Mouse (Mus musculus) limb, embryonic 14.5 days (tissue): ENCODE data around the gene 4931409K22Rik. TPM values are rescaled to one million over a fixed set of nuclear protein-coding genes. Genes with fewer than 3 reads are reported as not detected.

Source experiments
- ATAC-seq: fragments of 200-750 bp; cut with Nextera tagmentation; 2 replicates; pipeline ENCODE4 v1.8.0; 2017; ENCODE audit warnings: low read depth, moderate number of reproducible peaks, moderate TSS enrichment; ENCODE audit not compliant: low FRiP score
- DNase-seq: peaks from one replicate; pipeline ENCODE4 v3.0.0-alpha.2; 2015; ENCODE audit warnings: low spot score
- H3K27ac ChIP-seq: fragments of 300-500 bp; sonication (generic); replicated peaks from 2 replicates; pipeline ENCODE4 v1.5.1; 2014; ENCODE audit warnings: low read depth, mild to moderate bottlenecking, low read length, moderate library complexity, mixed read lengths
- H3K27me3 ChIP-seq: fragments of 300-500 bp; sonication (generic); 2 replicates; pipeline ENCODE4 v1.6.1; 2014; ENCODE audit warnings: low read length, mixed read lengths; ENCODE audit not compliant: control insufficient read depth, insufficient read depth
- H3K36me3 ChIP-seq: fragments of 300-500 bp; sonication (generic); 2 replicates; pipeline ENCODE4 v1.6.1; 2014; ENCODE audit warnings: mild to moderate bottlenecking, low read length, moderate library complexity, mixed read lengths; ENCODE audit not compliant: control insufficient read depth, insufficient read depth
- H3K4me1 ChIP-seq: fragments of 300-500 bp; sonication (generic); 2 replicates; pipeline ENCODE4 v1.6.1; 2014; ENCODE audit warnings: antibody characterized with exemption, low read length, mixed read lengths; ENCODE audit not compliant: control insufficient read depth, insufficient read depth
- H3K4me2 ChIP-seq: fragments of 300-500 bp; sonication (generic); replicated peaks from 2 replicates; pipeline ENCODE4 v1.6.1; 2014; ENCODE audit warnings: low read depth, mild to moderate bottlenecking, low read length, moderate library complexity; ENCODE audit not compliant: severe bottlenecking
- H3K4me3 ChIP-seq: fragments of 300-500 bp; sonication (generic); replicated peaks from 2 replicates; pipeline ENCODE4 v1.5.1; 2014; ENCODE audit warnings: low read length
- H3K9ac ChIP-seq: fragments of 300-500 bp; sonication (generic); 2 replicates; pipeline ENCODE4 v1.6.1; 2014; ENCODE audit warnings: mild to moderate bottlenecking, low read depth, low read length, moderate library complexity; ENCODE audit not compliant: severe bottlenecking
- H3K9me3 ChIP-seq: fragments of 300-500 bp; sonication (generic); 2 replicates; pipeline ENCODE4 v1.6.1; 2016; ENCODE audit warnings: low read length; ENCODE audit not compliant: control insufficient read depth
- POLR2A ChIP-seq: fragments of 200-500 bp; IDR thresholded peaks from 2 replicates; pipeline ENCODE4 v1.8.0; 2012; ENCODE audit warnings: inconsistent platforms, mild to moderate bottlenecking, moderate library complexity, borderline replicate concordance; ENCODE audit not compliant: insufficient read depth, insufficient read length; ENCODE audit errors: extremely low read depth
- WGBS: fragments of 180-500 bp; shearing (Covaris S2); extraction: QIAGEN DNeasy Blood & Tissue Kit; methylation state at CpG from one replicate; pipeline ENCODE4 v1.1.7; 2014; 5-methylcytosine and 5-hydroxymethylcytosine counted together
- polyA plus RNA-seq, 2 experiments: library from polyadenylated mRNA; depleted of rRNA in 1 of 2; stranded (reverse) in 1 of 2; unstranded in 1 of 2; fragments of >200 nt; fragmentation: Nextera tagmentation in 1 of 2; extraction: Ambion mirVana in 1 of 2; gene quantifications; 2 replicates each; pipeline versions ENCODE4 v1.2.1 to v1.2.3; 2012 to 2014

The 4931409K22Rik gene
- polyA plus RNA-seq, 2 experiments, result 0.12 to 0.35 TPM

DNA sequence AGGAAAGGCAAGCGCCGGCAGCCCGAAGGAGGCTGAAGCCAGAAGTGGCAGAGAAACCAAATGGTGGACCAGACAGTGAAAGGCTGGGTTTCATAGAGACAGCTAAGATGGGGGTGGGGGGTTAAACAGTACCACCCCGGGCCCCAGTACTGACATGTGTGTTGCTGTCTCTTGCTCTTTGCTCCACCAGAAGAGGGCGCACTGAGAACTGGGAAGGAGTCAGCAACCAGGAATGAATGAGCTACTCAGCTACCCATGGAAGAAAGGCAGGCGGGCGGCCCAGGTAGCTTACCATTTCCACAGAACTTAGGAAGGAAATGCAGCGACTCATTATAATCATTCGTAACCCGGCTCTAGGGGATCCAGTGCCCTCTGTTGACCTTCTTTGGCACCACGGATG lies 46.0 kb downstream of the 4931409K22Rik start:
- no peak for TF ChIP-seq POLR2A
- Histone ChIP-seq H3K4me3 (no peak overlapping the region), H3K4me1 (no peaks in the 10 kb centered on the region), H3K27ac (no peak overlapping the region), H3K36me3 (no peaks in the 10 kb centered on the region), H3K9ac (no peak overlapping the region), H3K9me3 (no peaks in the 10 kb centered on the region), H3K4me2 (no peak overlapping the region), H3K27me3 (0 out of 2 replicates have a peak, but pooled peaks cover under 1% of the 10 kb centered on the region)
- DNase-seq (no peak), ATAC-seq (no peak)
- 51% methylated on average over 11 of the region's 11 CpGs for WGBS

DNA sequence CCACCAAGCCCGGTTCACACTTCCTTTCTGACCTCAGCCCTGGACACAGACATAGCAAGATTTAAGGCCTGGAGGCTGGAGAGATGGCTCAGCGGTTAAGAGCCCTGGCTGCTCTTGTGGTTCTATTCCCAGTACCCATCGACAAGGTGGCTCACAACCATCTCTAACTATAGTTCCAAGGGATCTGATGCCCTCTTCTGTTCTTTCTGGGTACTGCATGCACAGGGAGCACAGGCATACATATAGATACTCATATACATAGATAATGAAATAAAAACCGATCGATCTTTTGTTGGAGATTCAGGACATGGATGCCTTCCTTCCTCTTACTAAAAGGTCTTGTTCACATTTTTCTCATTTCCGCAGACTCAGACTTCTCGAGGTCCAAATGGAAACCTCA lies 48.2 kb downstream of the 4931409K22Rik start:
- no peak for DNase-seq
- ATAC-seq, result no peak

DNA sequence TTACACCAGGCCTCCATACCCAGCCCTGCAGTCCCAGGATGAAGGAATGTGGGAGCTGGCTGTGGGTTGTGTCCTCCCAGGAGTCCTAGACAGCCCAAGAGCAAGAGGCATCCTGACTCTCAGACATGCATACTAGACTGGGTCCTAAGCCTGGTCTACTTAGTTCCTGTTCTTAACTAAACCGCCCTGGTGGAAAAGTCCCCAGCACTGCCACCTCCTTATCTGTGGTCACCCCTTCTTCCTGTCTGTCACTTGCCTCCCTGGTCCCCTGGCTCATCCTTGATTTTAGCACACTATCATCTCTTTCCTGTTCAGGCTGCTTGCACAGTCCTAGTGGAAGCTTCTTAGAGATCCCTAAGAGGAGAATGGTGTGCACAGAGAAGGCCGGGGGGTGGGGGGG lies 51.1 kb downstream of the 4931409K22Rik start:
- WGBS, result 54% methylated on average over 2 of the region's 2 CpGs
- peaks cover 24% of the 10 kb centered on the region for H3K36me3 ChIP-seq
- no peaks in the 10 kb centered on the region for H3K9me3 ChIP-seq
- no peak overlapping the region for H3K9ac ChIP-seq
- DNase-seq (no peak), ATAC-seq (no peak)
- no peak overlapping the region for H3K4me2 ChIP-seq
- no peak overlapping the region for H3K27ac ChIP-seq
- peaks cover 15% of the 10 kb centered on the region; the same call in 1 of the 2 replicates for H3K27me3 ChIP-seq
- TF ChIP-seq POLR2A, result no peak
- no peaks in the 10 kb centered on the region for H3K4me1 ChIP-seq
- H3K4me3 ChIP-seq, result no peak overlapping the region

More for the DNA sequence above, 48.2 kb downstream of the 4931409K22Rik start:
- Histone ChIP-seq H3K9ac (no peak overlapping the region), H3K4me1 (no peaks in the 10 kb centered on the region), H3K4me3 (no peak overlapping the region), H3K27ac (no peak overlapping the region), H3K36me3 (no peaks in the 10 kb centered on the region), H3K9me3 (no peaks in the 10 kb centered on the region), H3K27me3 (peaks cover 15% of the 10 kb centered on the region; the same call in 1 of the 2 replicates), H3K4me2 (no peak overlapping the region)
- no peak for TF ChIP-seq POLR2A
- WGBS, result 93% methylated on average over 7 of the region's 7 CpGs

DNA sequence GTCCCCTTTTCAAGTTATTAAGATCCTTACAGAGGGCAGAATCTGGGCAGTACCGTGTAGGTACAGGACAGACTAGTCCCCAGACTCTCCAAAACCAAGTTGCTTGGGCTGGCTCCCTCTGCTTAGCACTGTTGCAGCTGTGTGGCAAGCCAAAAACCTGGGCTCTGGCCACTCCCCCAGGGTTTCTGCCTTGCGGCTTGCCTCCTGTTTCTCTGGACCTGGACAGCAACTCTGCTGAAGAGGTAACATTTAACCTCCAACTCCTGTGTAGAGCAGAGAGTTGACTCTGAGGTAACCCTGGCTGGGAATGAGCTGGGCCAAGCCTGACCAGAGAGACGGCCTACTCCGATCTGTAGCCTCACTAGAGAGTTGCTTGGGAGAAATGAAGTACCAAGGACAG lies 53.8 kb downstream of the 4931409K22Rik start:
- no peak overlapping the region for H3K9ac ChIP-seq
- peaks cover 15% of the 10 kb centered on the region; the same call in 1 of the 2 replicates for H3K27me3 ChIP-seq
- 62% methylated on average over 4 of the region's 4 CpGs for WGBS
- H3K36me3 ChIP-seq, result peaks cover 50% of the 10 kb centered on the region
- no peaks in the 10 kb centered on the region for H3K9me3 ChIP-seq
- H3K27ac ChIP-seq, result no peak overlapping the region
- H3K4me3 ChIP-seq, result no peak overlapping the region
- TF ChIP-seq POLR2A, result no peak
- H3K4me2 ChIP-seq, result no peak overlapping the region
- ATAC-seq (no peak), DNase-seq (no peak)
- H3K4me1 ChIP-seq, result no peaks in the 10 kb centered on the region

DNA sequence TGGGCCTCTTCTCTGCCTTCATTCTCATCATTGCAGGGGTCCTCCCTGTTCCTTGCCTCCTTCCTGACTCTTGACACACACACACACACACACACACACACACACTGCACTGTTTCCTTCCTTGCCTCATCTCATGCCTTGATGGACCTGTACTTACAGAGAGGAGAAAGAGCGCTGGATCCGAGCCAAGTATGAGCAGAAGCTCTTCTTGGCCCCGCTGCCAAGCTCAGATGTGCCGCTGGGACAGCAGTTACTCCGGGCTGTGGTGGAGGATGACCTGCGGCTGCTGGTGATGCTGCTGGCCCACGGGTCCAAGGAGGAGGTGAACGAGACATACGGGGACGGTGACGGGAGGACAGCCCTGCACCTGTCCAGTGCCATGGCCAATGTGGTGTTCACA lies 55.8 kb downstream of the 4931409K22Rik start:
- Histone ChIP-seq H3K27me3 (peaks cover 15% of the 10 kb centered on the region; the same call in 1 of the 2 replicates), H3K4me1 (no peaks in the 10 kb centered on the region), H3K9ac (no peak overlapping the region), H3K4me3 (no peak overlapping the region), H3K4me2 (no peak overlapping the region), H3K36me3 (peaks cover 70% of the 10 kb centered on the region), H3K9me3 (no peaks in the 10 kb centered on the region), H3K27ac (no peak overlapping the region)
- no peak for ATAC-seq
- TF ChIP-seq POLR2A, result no peak
- WGBS, result 92% methylated on average over 11 of the region's 11 CpGs
- no peak for DNase-seq

DNA sequence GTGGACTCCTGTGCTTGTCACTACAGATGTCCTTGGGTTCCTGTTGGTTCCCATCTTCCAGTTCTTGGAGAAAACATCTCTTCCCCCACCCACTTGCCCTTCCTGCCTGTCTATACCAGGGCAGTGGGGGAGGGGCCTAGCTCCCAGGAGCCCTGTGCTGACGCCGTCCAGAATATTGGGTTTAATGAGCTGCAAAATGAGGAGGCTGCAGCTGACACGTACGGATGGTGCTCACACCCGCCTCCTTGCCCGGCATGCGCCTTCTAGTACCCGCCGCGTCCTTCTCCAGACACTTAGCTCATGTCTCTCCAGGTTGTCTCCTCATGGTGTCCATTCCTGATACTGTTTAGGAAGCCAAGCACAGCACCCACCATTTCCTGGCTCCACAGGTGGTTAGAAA lies 57.5 kb downstream of the 4931409K22Rik start:
- H3K27ac ChIP-seq, result no peak overlapping the region
- H3K9ac ChIP-seq, result no peak overlapping the region
- 75% methylated on average over 10 of the region's 10 CpGs for WGBS
- no peak overlapping the region for H3K4me3 ChIP-seq
- no peak overlapping the region for H3K4me2 ChIP-seq
- ATAC-seq, result no peak
- no peaks in the 10 kb centered on the region for H3K4me1 ChIP-seq
- 0 out of 2 replicates have a peak, but pooled peaks cover 3% of the 10 kb centered on the region for H3K27me3 ChIP-seq
- H3K36me3 ChIP-seq, result peaks cover 87% of the 10 kb centered on the region
- H3K9me3 ChIP-seq, result no peaks in the 10 kb centered on the region
- DNase-seq, result no peak
- no peak for TF ChIP-seq POLR2A
